ENCODE assay signal across 28 mouse cellular contexts in the genomic region with DNA sequence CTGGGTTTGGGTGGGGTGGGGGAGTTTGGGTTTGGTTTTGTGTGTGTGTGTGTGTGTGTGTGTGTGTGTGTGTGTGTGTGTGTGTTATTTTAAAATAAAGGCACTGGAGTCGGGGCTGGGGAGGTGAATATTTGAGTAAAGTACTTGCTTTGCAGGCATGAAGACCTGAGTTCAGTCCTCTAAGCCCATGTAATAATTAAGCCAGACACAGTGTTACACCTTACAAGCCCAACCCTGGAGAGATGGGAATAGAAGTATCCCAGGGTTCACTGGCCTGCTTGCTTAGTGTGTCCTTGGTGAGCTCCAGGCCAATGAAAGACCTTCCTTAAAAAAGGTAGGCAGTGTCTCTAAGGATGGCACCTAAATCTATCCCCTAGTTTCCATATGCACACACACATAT.
"Had no signal": no experiment of that assay in that cellular context is flagged by ENCODE, and none has a peak within 500 bp of the region (broad histone marks: within the 10 kb centered on the region; RNA-seq: fewer than 3 reads in every experiment).

No protein-coding gene starts in this region.

- H3K4me3 ChIP-seq: heart, adult 2 months; heart, embryonic 10.5 days; heart, embryonic 12.5 days; heart, embryonic 13.5 days; heart, embryonic 15.5 days; hindbrain, embryonic 10.5 days; hindbrain, embryonic 12.5 days; hindbrain, embryonic 13.5 days; hindbrain, embryonic 15.5 days; intestine, embryonic 15.5 days; kidney, embryonic 15.5 days; layer of hippocampus, adult 2 months; left cerebral cortex, adult 2 months had no signal

- H3K4me2 ChIP-seq: heart, embryonic 11.5 days; heart, embryonic 12.5 days; heart, embryonic 13.5 days; heart, embryonic 15.5 days; hindbrain, embryonic 12.5 days; hindbrain, embryonic 13.5 days; hindbrain, embryonic 14.5 days; hindbrain, embryonic 15.5 days; intestine, embryonic 15.5 days; kidney, embryonic 15.5 days had no signal

- H3K27ac ChIP-seq: heart, adult 2 months; heart, embryonic 15.5 days; hindbrain, embryonic 10.5 days; hindbrain, embryonic 12.5 days; hindbrain, embryonic 13.5 days; hindbrain, embryonic 14.5 days; hindbrain, embryonic 15.5 days; hindbrain, postnatal 0 days; intestine, embryonic 15.5 days; kidney, embryonic 15.5 days; kidney, postnatal 0 days; layer of hippocampus, adult 2 months; left cerebral cortex, adult 2 months had no signal

- DNase-seq: heart, adult 18-20 months; heart, adult 2 months; heart, postnatal 14 days; heart, postnatal 36 days; heart, postnatal 4 days; kidney, postnatal 14 days; layer of hippocampus, adult 9-11 months; layer of hippocampus, postnatal 36 days had no signal

- H3K27me3 ChIP-seq: heart, embryonic 12.5 days; heart, embryonic 13.5 days; heart, embryonic 15.5 days; hindbrain, embryonic 12.5 days; hindbrain, embryonic 13.5 days; hindbrain, embryonic 15.5 days; intestine, embryonic 15.5 days; kidney, embryonic 15.5 days had no signal

- H3K9ac ChIP-seq: heart, embryonic 12.5 days; heart, embryonic 13.5 days; heart, embryonic 15.5 days; hindbrain, embryonic 12.5 days; hindbrain, embryonic 13.5 days; hindbrain, embryonic 14.5 days; hindbrain, embryonic 15.5 days; intestine, embryonic 15.5 days; kidney, embryonic 15.5 days had no signal

- H3K4me1 ChIP-seq: hindbrain, embryonic 10.5 days; hindbrain, embryonic 12.5 days; hindbrain, embryonic 15.5 days; intestine, embryonic 15.5 days had no signal

- ATAC-seq: hindbrain, embryonic 16.5 days; hindbrain, postnatal 0 days; inflammation-experienced regulatory T-cells, adult 6 months; intestine, embryonic 15.5 days; intestine, embryonic 16.5 days; intestine, postnatal 0 days had no signal

- H3K9me3 ChIP-seq: heart, embryonic 10.5 days; heart, embryonic 12.5 days; heart, embryonic 13.5 days; heart, embryonic 15.5 days; hindbrain, embryonic 10.5 days; hindbrain, embryonic 12.5 days; hindbrain, embryonic 13.5 days; hindbrain, embryonic 15.5 days; intestine, embryonic 15.5 days; kidney, embryonic 15.5 days had no signal

- H3K36me3 ChIP-seq: heart, embryonic 10.5 days; heart, embryonic 12.5 days; heart, embryonic 13.5 days; heart, embryonic 15.5 days; hindbrain, embryonic 10.5 days; hindbrain, embryonic 12.5 days; hindbrain, embryonic 13.5 days; hindbrain, embryonic 15.5 days; intestine, embryonic 15.5 days; kidney, embryonic 15.5 days had no signal
